Mouse (Mus musculus) thymus, adult 2 months (tissue): ENCODE results near the gene Olfr464. TPM values are rescaled to one million over a fixed set of nuclear protein-coding genes. Genes with fewer than 3 reads are reported as not detected.

ENCODE experiments used
- DNase-seq: peaks from one replicate; pipeline ENCODE4 v3.0.0; 2021
- H3K27ac ChIP-seq: fragments of 200-500 bp; 2 replicates; pipeline ENCODE4 v1.5.1; 2012; ENCODE audit warnings: low read length, control low read depth; ENCODE audit not compliant: control insufficient read depth, insufficient read depth
- H3K27me3 ChIP-seq: fragments of 200-500 bp; 2 replicates; pipeline ENCODE4 v1.6.1; 2012; ENCODE audit warnings: mild to moderate bottlenecking, low read length, moderate library complexity, mixed read lengths; ENCODE audit not compliant: control insufficient read depth, insufficient read depth
- H3K36me3 ChIP-seq: fragments of 200-500 bp; 2 replicates; pipeline ENCODE4 v1.6.1; 2012; ENCODE audit warnings: mild to moderate bottlenecking, low read length, moderate library complexity; ENCODE audit not compliant: control insufficient read depth, insufficient read depth
- H3K4me1 ChIP-seq: fragments of 200-500 bp; replicated peaks from 2 replicates; pipeline ENCODE4 v1.6.1; 2012; ENCODE audit warnings: low read length; ENCODE audit not compliant: control insufficient read depth, insufficient read depth
- H3K4me3 ChIP-seq: fragments of 200-500 bp; 2 replicates; pipeline ENCODE4 v1.5.1; 2012; ENCODE audit warnings: mild to moderate bottlenecking, low read length, control low read depth, moderate library complexity; ENCODE audit not compliant: control insufficient read depth, insufficient read depth
- CTCF ChIP-seq: fragments of 200-500 bp; IDR thresholded peaks from 2 replicates; pipeline ENCODE4 v1.5.1; 2012; ENCODE audit warnings: mild to moderate bottlenecking, control low read depth, low read length, moderate library complexity, borderline replicate concordance; ENCODE audit not compliant: control insufficient read depth, poor library complexity, insufficient read depth; ENCODE audit errors: extremely low read depth
- POLR2A ChIP-seq: fragments of 200-500 bp; IDR thresholded peaks from 2 replicates; pipeline ENCODE4 v1.6.1; 2012; ENCODE audit warnings: mild to moderate bottlenecking, low read length, control low read depth, moderate library complexity; ENCODE audit not compliant: control insufficient read depth, poor library complexity, insufficient read depth; ENCODE audit errors: extremely low read depth
- WGBS: fragments of 180-500 bp; shearing (Covaris S2); methylation state at CpG from one replicate; pipeline ENCODE4 v1.1.7; 2018; 5-methylcytosine and 5-hydroxymethylcytosine counted together
- polyA plus RNA-seq: library from polyadenylated mRNA; depleted of rRNA; stranded (reverse); fragments of >200 nt; gene quantifications from 2 replicates; pipeline ENCODE4 v1.2.3, GENCODE M21; 2012

Gene Olfr464
- polyA plus RNA-seq, 1 experiment: 0.27 TPM

DNA sequence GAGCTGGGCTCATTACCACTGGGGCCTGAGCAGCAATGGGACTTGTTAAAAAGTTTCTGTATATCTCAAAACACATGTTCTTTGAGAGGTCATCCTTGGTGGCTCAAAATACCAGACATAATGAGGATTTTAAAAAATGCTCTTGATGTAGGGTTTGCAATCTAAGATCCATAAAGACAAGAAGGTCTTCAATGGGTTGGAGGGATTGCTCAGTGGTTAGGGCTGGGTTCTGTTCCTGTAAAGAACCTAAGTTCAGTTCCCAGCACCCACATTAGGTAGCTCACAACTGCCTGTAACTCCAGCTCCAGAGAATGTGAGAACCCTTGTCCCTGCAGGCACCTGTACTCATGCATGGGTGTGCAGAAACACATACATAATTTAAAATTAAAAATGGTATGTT is 23.5 kb downstream of the Olfr464 start, which contains the start of gene Olfr463:
Gene Olfr463, minus strand, starts transcription at position 101 of the 400 bp plus-strand sequence.
- Histone ChIP-seq H3K4me1 (no peaks in the 10 kb centered on the region), H3K27me3 (no peaks in the 10 kb centered on the region), H3K36me3 (no peaks in the 10 kb centered on the region), H3K4me3 (no peak within 1 kb of the TSS), H3K27ac (no peak within 1 kb of the TSS)
- no peak for TF ChIP-seq CTCF
- TF ChIP-seq POLR2A: no peak
- no peak for DNase-seq

DNA sequence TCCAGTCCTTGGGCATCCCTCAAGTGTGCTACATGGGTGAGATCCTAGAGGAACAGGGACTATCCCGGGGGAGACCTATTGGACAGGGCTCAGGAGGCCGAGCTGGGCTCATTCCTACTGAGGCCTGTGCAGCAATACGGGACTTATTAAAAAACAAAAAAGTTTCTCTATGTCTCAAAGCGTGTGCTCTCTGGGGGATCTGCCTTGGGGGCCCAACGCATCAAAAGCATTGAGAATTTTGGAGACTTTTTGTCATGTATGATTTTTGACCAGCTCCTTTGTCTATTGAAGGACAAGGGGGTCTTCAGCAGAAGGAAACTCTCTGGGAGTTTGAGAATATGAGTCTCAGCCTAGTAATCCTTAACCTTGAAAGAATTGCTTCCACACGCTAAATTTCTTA is 28.6 kb downstream of the Olfr464 start, which contains the start of gene Olfr462:
Gene Olfr462, minus strand, starts transcription at position 101 of the 400 bp plus-strand sequence.
- WGBS: 95% methylated on average over 6 of the region's 6 CpGs
- DNase-seq: no peak
- Histone ChIP-seq H3K27me3 (no peaks in the 10 kb centered on the region), H3K27ac (no peak within 1 kb of the TSS), H3K4me1 (no peaks in the 10 kb centered on the region), H3K4me3 (no peak within 1 kb of the TSS), H3K36me3 (no peaks in the 10 kb centered on the region)
- TF ChIP-seq CTCF: no peak
- TF ChIP-seq POLR2A: no peak

DNA sequence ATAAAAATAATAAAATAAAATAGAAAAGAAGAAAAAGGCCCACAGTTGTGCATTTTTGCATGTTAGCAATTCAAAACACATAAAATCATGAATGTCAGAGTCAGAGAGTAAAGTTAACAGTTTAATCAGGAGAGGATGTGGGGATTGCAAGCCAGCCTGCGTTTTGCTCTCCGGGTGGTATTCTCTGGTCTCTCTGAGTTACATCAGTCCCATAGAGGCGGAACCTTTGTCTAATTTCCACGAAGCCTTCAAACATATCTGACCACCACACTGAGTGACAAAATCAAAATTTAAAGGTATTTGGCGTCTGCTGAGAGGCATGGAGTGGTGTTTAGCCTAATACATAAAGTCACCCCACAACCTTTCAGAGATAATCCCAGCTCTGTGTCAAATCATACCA is 35.9 kb downstream of the Olfr464 start:
- Histone ChIP-seq H3K36me3 (no peaks in the 10 kb centered on the region), H3K4me1 (no peaks in the 10 kb centered on the region), H3K27me3 (no peaks in the 10 kb centered on the region), H3K27ac (no peak overlapping the region), H3K4me3 (no peak overlapping the region)
- DNase-seq: no peak
- WGBS: 88% methylated on average over 5 of the region's 5 CpGs
- no peak for TF ChIP-seq CTCF
- no peak for TF ChIP-seq POLR2A

DNA sequence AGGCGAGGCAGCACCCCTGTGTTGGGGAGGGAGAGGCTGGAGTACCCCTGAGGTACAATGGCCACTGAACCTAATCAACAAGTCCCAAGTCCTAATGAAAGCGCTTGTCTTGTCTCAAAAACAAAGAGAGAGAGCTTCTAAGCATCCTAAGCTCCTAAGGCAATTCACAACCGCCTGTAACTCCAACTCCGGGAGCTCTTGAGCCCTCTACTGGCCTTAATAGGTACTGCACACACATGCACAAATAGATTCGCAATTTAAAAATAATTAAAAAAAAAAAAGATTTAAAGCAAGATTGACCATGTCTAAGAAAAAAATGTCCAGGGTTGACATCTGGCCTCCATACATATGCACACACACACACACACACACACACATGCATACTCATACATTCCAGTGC is 37.3 kb downstream of the Olfr464 start:
- Histone ChIP-seq H3K4me3 (no peak overlapping the region), H3K4me1 (no peaks in the 10 kb centered on the region), H3K27ac (no peak overlapping the region), H3K36me3 (no peaks in the 10 kb centered on the region), H3K27me3 (no peaks in the 10 kb centered on the region)
- 44% methylated on average over 5 of the region's 5 CpGs for WGBS
- TF ChIP-seq CTCF (no peak), POLR2A (no peak)
- DNase-seq: peak; percentile 5

DNA sequence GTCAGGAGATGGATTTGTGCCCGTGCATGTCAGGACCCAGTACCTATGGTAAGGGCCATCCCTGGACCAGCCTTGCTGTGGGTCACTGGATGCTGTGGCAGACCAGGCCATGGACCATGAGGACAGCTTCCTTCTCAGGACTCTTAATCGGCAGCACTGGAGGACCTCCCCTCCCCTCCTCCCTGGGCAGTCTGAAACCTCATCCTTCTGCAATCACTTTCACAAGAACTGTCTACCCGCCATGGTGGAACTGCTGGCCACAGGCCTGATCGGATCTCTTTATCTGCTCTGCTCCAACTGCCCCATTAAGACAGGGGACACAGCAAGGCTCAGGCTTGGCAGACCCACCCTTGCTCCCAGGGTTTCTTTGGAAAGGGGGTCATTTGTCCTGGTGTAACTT is 39.1 kb downstream of the Olfr464 start:
- H3K4me1 ChIP-seq: no peaks in the 10 kb centered on the region
- no peaks in the 10 kb centered on the region for H3K36me3 ChIP-seq
- WGBS: 77% methylated on average over 4 of the region's 4 CpGs
- no peak for DNase-seq
- no peaks in the 10 kb centered on the region for H3K27me3 ChIP-seq
- no peak overlapping the region for H3K27ac ChIP-seq
- no peak overlapping the region for H3K4me3 ChIP-seq
- TF ChIP-seq CTCF (no peak), POLR2A (no peak)

DNA sequence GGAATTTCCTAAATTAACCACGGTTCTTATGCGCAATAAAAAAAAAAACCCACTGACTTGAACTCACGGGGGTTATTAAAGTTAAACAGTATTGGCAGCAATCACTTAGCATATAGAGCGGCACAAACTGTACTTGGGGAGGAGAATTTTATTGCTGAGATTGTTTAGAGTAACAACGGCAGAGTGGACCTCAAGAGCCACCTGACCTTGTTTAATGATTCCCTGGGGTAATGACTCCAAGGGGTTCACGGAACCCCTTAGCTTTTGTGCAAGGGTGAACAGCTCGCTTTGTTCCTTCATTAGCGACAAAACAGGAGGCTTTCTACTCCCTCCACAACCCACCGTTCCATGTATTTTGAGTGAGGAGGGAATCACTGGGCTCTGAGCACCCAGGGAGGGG is 40.9 kb downstream of the Olfr464 start:
- Histone ChIP-seq H3K36me3 (no peaks in the 10 kb centered on the region), H3K27me3 (no peaks in the 10 kb centered on the region), H3K4me1 (no peaks in the 10 kb centered on the region), H3K27ac (no peak overlapping the region), H3K4me3 (no peak overlapping the region)
- 81% methylated on average over 9 of the region's 9 CpGs for WGBS
- TF ChIP-seq POLR2A (no peak), CTCF (no peak)
- DNase-seq: no peak

DNA sequence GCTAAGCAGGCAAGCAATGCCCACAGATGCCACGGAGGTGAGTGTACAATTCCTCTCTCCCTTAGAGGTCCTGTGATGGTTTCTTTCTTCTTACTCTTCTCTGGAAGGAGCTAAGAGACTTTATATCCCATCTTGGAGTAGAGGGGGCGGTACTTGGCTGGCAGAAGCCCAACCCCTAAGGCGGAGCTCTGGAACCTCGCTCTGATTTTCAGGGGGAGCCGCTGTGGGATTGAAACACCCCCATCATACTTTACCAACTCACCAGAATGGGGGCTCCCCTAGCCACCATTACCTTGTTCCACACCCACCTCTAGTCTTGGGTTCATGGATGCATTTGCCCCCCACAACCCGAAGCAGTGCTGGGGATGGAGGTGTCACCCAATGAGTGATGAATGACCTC is 45.3 kb downstream of the Olfr464 start, which contains the start of gene Epx:
Gene Epx, minus strand, starts transcription at position 101 of the 400 bp plus-strand sequence.
- H3K4me3 ChIP-seq: no peak within 1 kb of the TSS
- TF ChIP-seq POLR2A (no peak), CTCF (no peak)
- no peaks in the 10 kb centered on the region; the same call in 1 of the 2 replicates for H3K27me3 ChIP-seq
- no peaks in the 10 kb centered on the region for H3K4me1 ChIP-seq
- 85% methylated on average over 6 of the region's 6 CpGs for WGBS
- DNase-seq: no peak
- H3K27ac ChIP-seq: no peak within 1 kb of the TSS
- H3K36me3 ChIP-seq: no peaks in the 10 kb centered on the region
